Mouse (Mus musculus) heart, postnatal 25 days (tissue): ENCODE data around the gene Foxj1. TPM values are rescaled to one million over a fixed set of nuclear protein-coding genes. Genes with fewer than 3 reads are reported as not detected.

Experiments used
- DNase-seq: peaks from one replicate; pipeline ENCODE4 v3.0.0; 2022; ENCODE audit warnings: low spot score
- intact Hi-C: fragments of 180-260 bp; cut with DNase I; formaldehyde crosslinking; loops from one replicate; pipeline ENCODE4 v1.15.1; 2025
- total RNA-seq, 2 experiments: library from RNA; stranded (reverse); gene quantifications; 2 replicates each; pipeline ENCODE4 v1.2.3; 2021

The Foxj1 gene
- total RNA-seq, 2 experiments from 2014 or later = not detected

DNA sequence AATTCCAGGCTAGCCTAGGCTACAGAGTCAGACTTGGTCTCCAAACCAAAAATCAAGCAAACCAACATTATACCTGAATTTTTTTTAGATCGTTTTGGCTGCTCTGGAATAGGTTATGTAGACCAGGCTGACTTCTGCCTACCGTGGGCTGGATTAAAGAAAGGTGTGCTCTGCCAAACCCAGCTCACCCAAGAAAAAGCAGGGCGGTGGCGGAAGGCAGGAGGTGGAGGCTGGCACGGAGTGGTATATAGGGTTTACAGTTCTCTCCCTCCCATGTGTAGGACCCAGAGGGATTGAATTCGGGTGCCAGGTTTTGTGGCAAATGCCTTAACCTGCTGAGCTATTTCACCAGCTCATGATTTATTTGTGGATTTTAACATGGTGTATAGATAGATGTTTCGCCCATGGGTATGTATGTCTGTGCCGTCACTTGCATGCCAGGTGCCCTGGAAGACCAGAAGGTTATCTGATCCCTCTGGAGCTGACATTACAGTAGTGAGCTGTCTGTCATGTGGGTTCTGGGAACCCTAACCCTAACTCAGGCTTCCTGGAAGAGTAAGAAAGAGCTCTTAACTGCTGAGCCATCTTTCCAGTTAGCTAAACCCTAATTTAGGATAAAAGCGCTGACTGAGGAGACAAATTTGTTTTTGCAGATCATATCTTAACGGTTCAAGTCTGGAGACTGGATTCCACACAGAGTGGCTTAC lies 28.0 kb downstream of the Foxj1 start, which contains the start of gene Exoc7:
Exoc7 (minus strand) TSS at position 215 of the 707 bp plus-strand sequence.
- intact Hi-C loops = no loop called here
- DNase-seq = no peak

- DNase-seq = peak; percentile 78
- intact Hi-C loops = loop anchor here (1.0 kb wide), 1 partner anchor 32 kb away; the partner anchor contains the start of gene Srp68
Measured at GRCm38 (mm10) chr11:116306126-116306982, 28.8 kb downstream of the Foxj1 start.

GRCm38 (mm10) chr11:116305423-116305822 lies 29.8 kb downstream of the Foxj1 start:
- intact Hi-C loops = no loop called here
- no peak for DNase-seq

- no peak for DNase-seq
Measured at GRCm38 (mm10) chr11:116298621-116299020, 36.6 kb downstream of the Foxj1 start.

GRCm38 (mm10) chr11:116298221-116298620 lies 37.0 kb downstream of the Foxj1 start:
- no peak for DNase-seq
- intact Hi-C loops = no loop called here

More at GRCm38 (mm10) chr11:116298621-116299020, 36.6 kb downstream of the Foxj1 start:
- intact Hi-C loops = no loop called here

- intact Hi-C loops = no loop called here
- no peak for DNase-seq
Measured at GRCm38 (mm10) chr11:116297017-116297416, 38.2 kb downstream of the Foxj1 start.

- intact Hi-C loops = no loop called here
Measured at GRCm38 (mm10) chr11:116296191-116296734, 38.9 kb downstream of the Foxj1 start.

DNA sequence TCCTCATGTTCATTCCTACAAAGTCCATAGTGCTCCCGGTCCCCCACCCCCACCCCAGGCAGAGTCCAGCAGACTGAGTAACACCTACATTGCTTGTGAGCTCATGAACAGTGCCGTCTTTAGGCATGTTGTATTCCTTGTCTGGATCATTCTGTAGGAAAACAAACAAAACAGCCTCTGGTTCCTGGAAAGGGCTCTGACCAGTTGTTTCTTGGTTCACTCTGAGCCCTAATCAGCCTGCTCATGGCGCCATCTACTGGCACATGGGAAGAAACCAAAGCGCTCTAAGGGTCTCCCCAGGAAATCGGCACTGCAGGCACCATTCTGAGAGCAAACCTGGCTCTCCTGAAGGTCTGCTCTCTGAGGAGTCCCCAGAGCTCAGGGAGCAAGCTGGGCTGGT lies 40.9 kb downstream of the Foxj1 start:
- intact Hi-C loops = loop anchor here (2.0 kb wide), 1 partner anchor 68 kb away; no protein-coding TSS in a partner anchor
- DNase-seq = no peak

More at GRCm38 (mm10) chr11:116296191-116296734, 38.9 kb downstream of the Foxj1 start:
- no peak for DNase-seq

GRCm38 (mm10) chr11:116293538-116294137 lies 41.6 kb downstream of the Foxj1 start:
- intact Hi-C loops = loop anchor here (2.0 kb wide), 1 partner anchor 67 kb away; no protein-coding TSS in a partner anchor
- no peak for DNase-seq

DNA sequence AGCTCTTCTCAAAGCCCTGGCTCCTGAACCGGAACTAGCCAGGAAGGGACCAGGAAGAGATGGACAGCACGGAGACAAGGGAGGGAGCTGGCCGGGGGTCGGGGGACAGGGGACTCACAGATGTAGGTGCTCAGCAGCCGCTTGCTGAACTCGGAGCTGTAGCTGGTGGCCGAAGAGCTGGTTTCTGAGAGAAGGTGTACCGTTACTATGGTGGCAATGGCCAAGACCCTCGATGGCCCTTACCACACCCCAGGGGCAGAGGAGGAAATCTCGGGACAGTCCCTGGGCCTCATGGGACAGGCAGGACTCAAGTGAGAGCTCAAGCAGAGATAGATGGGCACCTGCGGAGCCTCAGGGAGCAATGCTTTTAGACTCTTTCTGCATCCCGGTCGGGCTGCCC lies 42.8 kb downstream of the Foxj1 start:
- intact Hi-C loops = no loop called here
- DNase-seq = no peak

- DNase-seq = no peak
Measured at GRCm38 (mm10) chr11:116290556-116290955, 44.6 kb downstream of the Foxj1 start.

DNA sequence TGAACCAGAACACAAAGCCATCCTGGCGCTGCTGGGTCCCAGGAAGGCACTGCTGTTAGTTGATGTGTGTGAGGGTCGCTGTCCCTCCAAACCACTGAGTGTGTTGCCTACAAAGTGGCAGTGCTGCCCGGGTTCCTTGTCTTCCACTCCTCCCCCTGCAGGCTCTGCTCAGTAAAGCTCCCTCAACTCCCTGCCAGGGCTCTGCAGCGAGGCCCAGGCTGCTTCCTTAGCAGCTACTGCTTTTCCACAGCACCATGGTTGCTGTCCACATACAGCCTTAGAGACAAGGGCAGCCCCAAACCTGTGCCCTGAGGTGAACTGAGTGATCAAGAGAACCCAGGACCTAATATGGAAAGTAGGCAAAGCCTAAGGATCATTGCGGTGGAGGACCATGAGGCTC lies 47.8 kb downstream of the Foxj1 start:
- intact Hi-C loops = no loop called here
- no peak for DNase-seq

More at GRCm38 (mm10) chr11:116290556-116290955, 44.6 kb downstream of the Foxj1 start:
- intact Hi-C loops = no loop called here

DNA sequence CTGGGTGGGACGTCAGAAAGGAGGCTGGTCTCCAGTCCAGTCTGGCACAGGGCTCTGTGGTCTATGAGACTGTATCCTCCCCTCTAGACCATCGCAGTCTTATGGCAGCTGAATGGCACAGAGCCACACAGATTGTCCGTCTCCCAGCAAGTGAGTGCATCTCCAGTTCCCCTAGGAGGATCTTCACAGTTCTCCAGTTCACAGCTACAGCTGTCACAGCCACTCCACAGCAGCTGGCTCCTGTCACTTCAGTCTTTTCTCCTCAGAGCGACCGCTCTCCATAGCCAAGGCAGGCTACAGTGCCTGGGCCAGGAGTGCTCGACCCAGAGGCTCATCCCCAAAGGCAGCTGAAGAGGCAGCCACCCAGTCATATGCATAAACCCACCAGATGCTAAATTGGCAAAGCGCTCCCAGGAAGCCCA lies 49.4 kb downstream of the Foxj1 start:
- intact Hi-C loops = no loop called here
- no peak for DNase-seq

- DNase-seq = no peak
- intact Hi-C loops = no loop called here
Measured at GRCm38 (mm10) chr11:116283982-116284381, 51.2 kb downstream of the Foxj1 start.

- intact Hi-C loops = no loop called here
- no peak for DNase-seq
Measured at GRCm38 (mm10) chr11:116282912-116283521, 52.2 kb downstream of the Foxj1 start.

DNA sequence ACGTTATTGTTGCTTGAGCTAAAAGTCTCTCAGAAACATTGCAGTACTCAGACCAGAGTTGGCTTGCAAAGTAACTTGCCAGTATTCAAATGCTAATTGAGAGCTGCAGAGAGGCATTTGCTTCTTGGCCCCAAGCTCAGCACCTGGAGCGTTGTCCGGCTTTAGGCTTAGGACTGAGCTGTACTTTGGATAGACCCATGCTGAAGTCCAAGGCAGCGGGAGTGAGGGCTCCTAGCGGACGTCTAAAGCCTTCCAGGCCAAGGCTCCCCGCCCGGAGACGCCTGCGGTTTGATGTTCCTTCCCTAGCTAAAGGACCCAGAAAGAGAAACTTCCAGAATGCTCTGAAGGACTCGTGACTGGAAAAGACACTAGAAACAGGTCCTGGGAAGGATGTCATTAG lies 53.1 kb downstream of the Foxj1 start:
- intact Hi-C loops = no loop called here
- no peak for DNase-seq

GRCm38 (mm10) chr11:116281671-116282070 lies 53.5 kb downstream of the Foxj1 start:
- intact Hi-C loops = no loop called here

GRCm38 (mm10) chr11:116280751-116281663 lies 54.2 kb downstream of the Foxj1 start, which contains the start of gene Galr2:
Gene Galr2, plus strand, starts transcription at chr11:116280939.
- DNase-seq = no peak
- intact Hi-C loops = no loop called here

More at GRCm38 (mm10) chr11:116281671-116282070, 53.5 kb downstream of the Foxj1 start:
- DNase-seq = no peak
